Mouse (Mus musculus) urinary bladder, postnatal 25 days (tissue): ENCODE results near the gene Mcm2.

Source experiments
- DNase-seq: peaks from one replicate; pipeline ENCODE4 v3.0.0; 2022; ENCODE audit warnings: low spot score

Mcm2 gene

DNA sequence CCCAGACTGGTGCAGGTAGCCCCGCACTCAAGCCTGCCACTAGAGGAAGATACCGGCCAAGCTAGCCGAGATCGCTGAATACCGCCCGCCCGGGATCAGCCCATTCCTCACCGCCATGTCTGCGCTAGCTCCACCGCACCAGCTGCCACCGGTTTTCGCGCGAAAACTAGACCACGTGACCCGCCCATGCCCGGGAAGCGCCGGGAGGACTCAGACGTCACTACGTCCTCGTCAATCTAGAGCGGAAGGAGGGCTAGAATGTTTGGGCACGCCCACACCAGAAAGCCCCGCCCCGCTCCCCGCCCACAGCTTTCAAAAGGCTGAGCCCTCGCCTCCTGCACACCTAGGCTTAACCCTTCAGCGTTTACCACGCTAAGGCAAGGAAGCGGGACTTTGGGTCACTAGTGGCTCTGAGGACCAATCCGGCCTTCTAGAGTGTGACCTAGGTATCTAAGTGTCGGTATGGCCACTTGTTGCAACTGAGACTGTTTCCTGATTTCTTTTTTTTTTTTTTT, at the start of gene Mcm2:
Gene Mcm2 (minus strand): TSS at position 247 of the 515 bp plus-strand sequence.
- DNase-seq: peak; percentile 90

- no peak for DNase-seq
Measured at GRCm38 (mm10) chr6:88947771-88948170, 49.2 kb upstream of the Mcm2 start.

DNA sequence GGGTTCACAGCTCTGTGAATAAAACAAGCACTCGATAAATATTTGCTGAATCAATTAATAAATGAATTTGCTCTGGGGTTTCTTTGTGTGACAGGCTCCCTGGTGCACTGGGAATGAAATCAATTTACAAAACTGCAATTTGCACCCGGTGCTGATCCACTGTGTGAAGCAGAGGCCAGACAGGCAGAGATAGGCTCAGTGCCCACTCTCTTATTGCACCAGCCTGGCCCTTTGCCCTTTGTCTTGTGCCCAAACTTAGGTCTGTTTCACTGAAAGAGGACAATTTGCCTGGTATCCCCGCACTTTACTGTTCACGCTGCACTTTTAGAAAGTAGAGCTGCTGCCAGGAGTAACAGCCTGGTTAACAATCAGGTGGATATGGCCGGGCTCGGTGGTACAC, 47.9 kb upstream of the Mcm2 start:
- DNase-seq: no peak

DNA sequence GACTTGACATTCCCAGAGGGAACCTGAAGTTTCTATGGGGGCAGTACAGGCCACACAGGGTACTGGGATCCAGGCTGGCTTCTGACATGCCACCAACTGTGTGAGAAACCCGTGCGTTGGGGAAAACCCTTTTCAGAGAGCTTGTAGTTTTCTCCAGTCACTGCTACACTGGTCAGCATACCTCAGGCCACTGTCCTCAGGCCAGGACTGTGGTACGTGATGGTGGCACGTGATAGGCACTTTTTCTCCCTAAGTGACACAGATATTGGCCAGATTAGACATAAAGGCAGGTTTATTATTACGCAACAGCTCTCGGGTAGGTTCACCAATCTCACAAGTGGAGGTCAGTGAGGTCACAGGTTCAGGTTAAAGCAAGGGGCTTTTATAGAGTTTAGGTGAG, 45.1 kb upstream of the Mcm2 start:
- DNase-seq: no peak

DNA sequence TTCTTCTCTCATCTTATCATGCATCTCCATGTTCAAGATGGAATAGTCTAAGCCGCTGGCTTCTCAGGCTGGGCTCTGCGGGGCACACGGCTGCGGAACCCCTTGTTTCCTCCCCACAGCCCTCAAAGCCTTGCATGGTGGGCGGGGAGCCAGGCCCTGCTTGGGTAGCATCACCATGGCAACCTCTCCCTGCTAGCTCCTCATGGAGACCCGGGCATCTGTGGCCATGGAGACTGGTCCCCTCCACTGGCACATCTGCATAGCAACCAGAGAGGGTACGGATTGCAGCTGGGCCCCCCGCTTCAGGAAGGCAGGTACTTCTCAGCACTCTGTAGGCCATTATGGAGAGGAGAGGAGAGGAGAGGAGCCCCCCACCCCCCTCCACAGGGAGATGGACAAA, 44.0 kb upstream of the Mcm2 start:
- no peak for DNase-seq

- no peak for DNase-seq
Measured at GRCm38 (mm10) chr6:88941628-88942027, 43.0 kb upstream of the Mcm2 start.

- no peak for DNase-seq
Measured at GRCm38 (mm10) chr6:88940090-88940916, 41.7 kb upstream of the Mcm2 start.

DNA sequence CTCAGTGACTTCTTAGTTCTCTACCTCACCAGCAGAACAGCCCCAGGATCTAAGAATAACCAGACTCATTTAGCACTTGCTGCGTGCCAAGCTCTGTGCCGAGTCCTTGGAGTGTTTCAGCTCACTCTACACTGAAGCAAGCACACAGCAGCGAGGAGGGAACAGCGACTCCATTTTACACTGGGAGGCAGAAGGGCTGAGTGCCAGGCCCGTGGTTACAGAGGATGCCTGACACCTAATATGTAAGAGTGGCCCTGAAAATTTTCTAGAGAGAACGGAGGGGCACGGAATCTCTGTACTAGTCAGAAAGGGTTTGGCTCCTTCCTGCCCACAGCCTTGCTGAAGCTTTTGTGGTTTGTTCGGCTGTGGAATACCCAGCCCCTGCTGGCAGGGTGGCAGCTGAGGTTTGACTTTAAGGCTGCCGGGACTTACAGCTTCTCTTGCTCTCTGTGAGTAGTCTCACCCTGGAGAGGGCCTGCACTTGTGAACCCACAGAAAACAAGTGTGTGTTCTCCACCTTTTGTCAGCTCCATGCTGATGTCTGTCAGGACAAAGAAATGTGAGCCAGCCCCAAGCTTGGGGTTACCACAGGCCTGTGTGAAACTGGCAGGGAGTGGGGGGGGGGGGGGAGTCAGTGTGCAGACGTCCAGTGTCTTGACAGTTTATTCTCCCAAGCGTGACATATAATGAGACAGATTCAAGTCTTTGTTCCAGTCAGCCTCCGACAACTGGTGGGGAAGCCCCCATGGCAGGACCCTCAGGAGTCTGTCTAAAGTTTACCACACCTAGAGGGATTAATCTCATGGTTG, 40.9 kb upstream of the Mcm2 start:
- DNase-seq: no peak

GRCm38 (mm10) chr6:88938664-88939055, 40.1 kb upstream of the Mcm2 start:
- DNase-seq: no peak

- DNase-seq: no peak
Measured at GRCm38 (mm10) chr6:88937971-88938663, 39.5 kb upstream of the Mcm2 start.

DNA sequence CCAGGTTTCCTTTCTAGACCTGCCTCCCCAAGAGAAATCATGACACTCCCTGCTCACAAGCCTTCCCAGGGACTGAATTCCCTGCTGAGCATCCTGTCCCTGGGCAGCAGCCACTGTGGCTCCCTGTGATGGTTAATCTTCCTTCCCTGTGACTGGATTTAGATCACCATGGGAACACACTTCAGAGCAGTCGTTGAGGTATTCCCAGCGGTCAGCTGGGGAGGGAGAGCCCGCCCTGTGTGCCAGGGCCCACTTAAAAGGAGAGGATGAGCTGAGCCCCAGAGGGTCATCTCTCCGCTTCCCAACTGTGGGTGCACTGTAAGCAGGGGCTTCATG, 38.6 kb upstream of the Mcm2 start:
- DNase-seq: no peak

DNA sequence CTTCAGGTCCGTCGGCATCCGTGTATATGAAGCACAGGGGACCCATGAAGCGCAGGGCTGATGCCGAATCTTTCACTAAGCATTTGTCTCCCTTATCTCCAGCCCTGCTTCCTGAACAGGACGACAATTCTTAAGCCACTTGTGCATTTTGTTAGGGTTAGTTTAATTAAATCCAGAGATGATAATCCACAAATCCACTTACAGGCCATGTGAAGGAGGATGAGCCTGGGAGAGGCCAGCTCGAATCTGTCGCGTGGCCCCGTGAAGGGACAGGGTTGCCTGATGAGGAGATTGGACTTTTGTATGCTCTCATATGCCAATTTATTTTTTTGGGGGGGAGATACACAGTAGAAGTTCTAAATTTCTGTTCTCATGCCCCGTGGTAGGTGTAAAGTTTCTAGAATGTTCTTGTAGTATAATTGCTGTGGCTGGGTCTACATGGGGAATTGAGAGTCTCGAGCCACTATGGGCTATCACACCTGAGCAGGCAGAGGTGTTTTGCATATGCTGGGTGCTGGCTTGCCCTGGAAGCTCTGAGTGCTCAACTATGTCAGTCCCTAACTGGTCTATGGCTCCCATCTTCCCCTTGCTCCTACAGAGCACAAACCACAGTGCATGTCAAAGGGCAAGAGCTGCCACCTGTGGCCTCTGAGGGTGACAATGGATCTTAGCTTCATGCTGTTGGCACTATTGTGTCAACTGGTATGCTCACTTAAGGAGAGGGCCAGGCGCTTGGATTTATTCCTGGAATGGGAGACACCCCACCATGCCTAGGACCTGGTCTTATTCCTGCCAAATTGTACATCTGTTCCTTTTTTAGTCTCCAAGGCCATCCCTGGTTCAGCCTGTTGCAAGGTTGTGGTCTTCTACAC, 38.0 kb upstream of the Mcm2 start:
- DNase-seq: no peak

- peak; percentile 60 for DNase-seq
Measured at GRCm38 (mm10) chr6:88935735-88936276, 37.2 kb upstream of the Mcm2 start.

DNA sequence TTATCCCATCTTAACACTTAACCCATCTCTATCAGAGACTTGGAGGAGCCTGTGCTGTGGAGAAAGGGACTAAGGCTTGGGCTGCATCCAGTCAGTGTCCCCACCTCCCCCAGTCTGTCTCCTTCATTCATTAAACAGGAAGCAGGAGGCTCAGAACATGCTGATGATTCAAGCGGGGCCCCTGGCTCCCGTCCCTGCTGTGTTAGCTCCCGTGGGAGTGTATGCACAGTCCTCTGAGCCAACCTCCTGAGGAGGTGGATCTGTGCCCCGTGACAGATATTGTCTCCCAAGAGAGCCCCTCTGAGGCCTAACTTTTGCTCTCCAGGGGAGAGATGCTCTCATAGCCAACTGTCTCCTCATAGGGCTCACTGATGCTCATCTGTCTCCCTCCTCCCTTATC, 36.2 kb upstream of the Mcm2 start:
- DNase-seq: no peak

DNA sequence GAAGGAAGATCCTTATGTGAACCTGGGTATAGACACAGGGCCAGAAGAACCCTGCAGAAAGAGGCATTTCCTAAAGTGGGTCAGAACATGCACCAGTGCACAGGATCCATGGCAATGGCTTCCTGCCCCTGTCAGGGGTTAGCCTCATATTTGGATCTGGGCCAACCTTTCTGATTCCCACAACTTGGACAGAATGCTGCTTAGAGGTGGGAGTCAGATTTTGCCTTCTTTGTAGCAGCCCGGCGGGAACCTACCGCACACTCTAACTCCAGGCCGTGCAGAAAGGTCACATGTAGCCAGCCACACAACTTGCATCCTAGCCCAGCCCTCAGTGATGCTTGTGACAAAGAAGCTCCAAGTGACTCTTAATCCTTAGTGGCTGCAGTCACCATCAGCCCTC, 35.6 kb upstream of the Mcm2 start:
- no peak for DNase-seq

DNA sequence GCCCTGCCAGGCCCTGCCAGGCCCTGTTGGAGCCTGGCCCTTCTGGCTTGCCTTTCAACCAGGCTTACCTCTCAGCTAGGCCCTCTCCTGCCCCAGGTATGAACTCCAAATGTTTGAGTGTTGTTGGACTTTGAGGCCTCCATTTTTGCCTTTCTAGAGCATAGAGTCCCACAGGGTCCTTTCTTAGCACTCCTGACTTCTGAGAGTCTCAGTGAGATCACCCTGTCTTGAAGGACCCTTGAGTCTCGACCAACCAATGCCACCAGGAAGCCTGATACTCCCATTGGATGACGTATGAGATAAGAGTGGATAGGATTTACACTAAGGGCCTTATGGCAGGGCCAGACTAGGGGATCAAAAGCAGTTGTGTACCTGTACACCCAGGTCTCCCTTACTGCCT, 32.9 kb upstream of the Mcm2 start:
- no peak for DNase-seq

- no peak for DNase-seq
Measured at GRCm38 (mm10) chr6:88930049-88930448, 31.5 kb upstream of the Mcm2 start.

DNA sequence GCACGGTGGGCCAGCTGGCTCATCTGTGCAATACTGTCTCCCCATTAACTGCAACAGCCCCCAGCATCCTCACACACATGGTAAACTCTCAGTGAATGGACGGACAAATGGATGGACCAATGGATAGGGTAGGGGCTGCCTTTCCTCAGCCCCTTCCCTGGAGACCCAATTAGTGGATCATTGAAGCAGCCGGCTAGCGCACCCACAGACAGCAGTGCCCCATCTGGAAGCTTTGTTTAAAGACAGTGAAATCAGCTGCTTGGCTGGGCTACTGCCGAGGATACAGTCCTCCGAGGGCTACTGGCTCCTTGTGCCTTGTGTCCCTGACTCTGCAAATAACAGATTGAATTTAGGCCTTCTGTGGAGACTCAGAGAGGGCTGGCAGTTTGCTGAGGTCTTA, 30.9 kb upstream of the Mcm2 start:
- DNase-seq: no peak

DNA sequence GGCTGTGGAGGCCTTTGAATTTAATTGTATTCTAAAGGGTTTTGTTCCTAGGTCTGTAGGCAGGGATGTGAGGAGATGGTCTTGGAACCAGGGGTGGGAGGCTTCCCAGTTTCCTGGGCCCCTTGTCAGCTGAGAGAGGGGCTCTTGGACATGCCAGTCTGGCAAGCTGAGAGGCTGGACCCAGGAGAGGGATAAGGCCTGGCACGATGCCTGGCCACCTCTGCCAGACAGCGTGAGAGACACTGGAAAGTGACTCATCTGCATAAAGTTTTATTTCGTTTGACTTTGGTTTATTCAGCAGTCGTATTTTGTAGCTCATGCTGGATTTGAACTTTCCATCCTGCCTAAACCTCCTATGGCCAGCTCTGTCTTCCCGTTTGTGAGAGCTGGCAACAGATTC, 30.0 kb upstream of the Mcm2 start:
- no peak for DNase-seq

DNA sequence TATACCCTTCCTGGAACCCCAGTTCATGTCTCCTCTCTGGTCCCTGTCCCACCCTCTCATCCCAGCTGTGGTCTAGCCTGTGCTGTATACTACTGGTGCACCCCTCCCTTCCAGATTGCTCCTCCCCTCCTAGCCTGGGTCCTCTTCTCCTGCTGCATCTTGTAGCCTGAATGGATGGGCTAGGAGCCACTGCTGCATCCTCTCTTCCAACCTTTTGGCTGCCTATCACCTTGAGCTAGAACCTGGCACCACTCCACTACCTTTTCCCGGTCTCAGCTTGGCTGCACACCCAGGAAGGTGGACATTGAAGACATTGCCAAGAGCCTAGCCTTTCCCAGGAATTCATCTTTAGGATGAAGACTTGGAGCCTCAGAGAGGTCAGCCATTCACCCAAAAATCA, 29.4 kb upstream of the Mcm2 start:
- DNase-seq: no peak

DNA sequence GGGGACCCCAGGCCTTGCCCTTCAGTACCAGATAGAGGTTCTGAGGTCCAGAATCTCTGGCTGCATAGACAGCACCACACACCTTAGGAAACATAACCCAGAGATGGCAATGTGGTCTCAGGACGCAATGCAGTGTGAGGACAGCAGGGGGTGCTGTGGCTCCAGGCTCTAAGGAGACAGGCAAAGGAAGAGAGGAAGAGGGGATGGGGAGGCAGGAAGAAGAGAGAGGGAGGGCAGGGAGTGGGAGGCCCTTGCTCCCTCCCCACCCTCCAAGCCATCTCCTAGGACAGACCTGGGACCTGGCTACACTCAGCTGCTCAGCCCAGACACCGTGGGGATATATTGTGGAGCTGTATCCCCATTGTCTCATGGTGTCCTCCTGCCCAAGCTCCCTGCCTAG, 29.0 kb upstream of the Mcm2 start:
- peak; percentile 77 for DNase-seq
